Mouse (Mus musculus) liver, embryonic 14.5 days (tissue): ENCODE data around the gene Fgfr2.

Source experiments
- CTCF ChIP-seq: IDR thresholded peaks from 2 replicates; pipeline ENCODE4 v1.5.1; 2016; ENCODE audit warnings: antibody characterized with exemption, low read depth, control low read depth
- EP300 ChIP-seq: IDR thresholded peaks from 2 replicates; pipeline ENCODE4 v1.6.1; 2016; ENCODE audit warnings: antibody characterized with exemption, low read depth

- TF ChIP-seq CTCF (no peak), EP300 (no peak)
Observed at GRCm38 (mm10) chr7:131660726-131661125, 1462.4 kb downstream of the Fgfr2 start.
